Mouse (Mus musculus): ENCODE data around the gene Hexim1. TPM values are rescaled to one million over a fixed set of nuclear protein-coding genes. Genes with fewer than 3 reads are reported as not detected.
A peak's percentile ranks its signal among the peaks of the same experiment; 100 is the strongest.

Gene Hexim1
- polyA plus RNA-seq (2015; fragmentation: Nextera tagmentation; extraction: Ambion mirVana) = 4.4 and 4.5 TPM in 2 replicates

GRCm38 (mm10) chr11:103116008-103116818 is at the start of gene Hexim1:
TSS of gene Hexim1 (plus strand) at chr11:103116231.
- 0% methylated on average over 53 of the region's 53 CpGs for WGBS
- H3K9me3 ChIP-seq = no peaks in the 10 kb centered on the region
- ATAC-seq (ENCODE audit: borderline replicate concordance, extremely low read depth, low FRiP score, low TSS enrichment) = peak; percentile 94
- H3K27me3 ChIP-seq = no peaks in the 10 kb centered on the region
- H3K27ac ChIP-seq = peak within 1 kb of the TSS; percentile 97
- H3K4me3 ChIP-seq = peak within 1 kb of the TSS; percentile 69
- H3K9ac ChIP-seq = peak within 1 kb of the TSS; percentile 82
- H3K36me3 ChIP-seq = no peaks in the 10 kb centered on the region
- peaks cover 40% of the 10 kb centered on the region for H3K4me1 ChIP-seq
- H3K4me2 ChIP-seq = peak within 1 kb of the TSS; percentile 84

GRCm38 (mm10) chr11:103067051-103067361 is 49.0 kb upstream of the Hexim1 start:
- Histone ChIP-seq H3K4me2 (no peak overlapping the region), H3K9me3 (no peaks in the 10 kb centered on the region), H3K4me3 (no peak overlapping the region), H3K4me1 (peaks cover 16% of the 10 kb centered on the region), H3K27me3 (no peaks in the 10 kb centered on the region), H3K36me3 (peaks cover 60% of the 10 kb centered on the region), H3K27ac (peak overlapping the region; percentile 78), H3K9ac (no peak overlapping the region)
- no peak for ATAC-seq (ENCODE audit: borderline replicate concordance, extremely low read depth, low FRiP score, low TSS enrichment)
- 75% methylated on average over 6 of the region's 6 CpGs for WGBS

- peak; percentile 56; the same call in 1 of the 2 replicates for ATAC-seq (ENCODE audit: borderline replicate concordance, extremely low read depth, low FRiP score, low TSS enrichment)
- Histone ChIP-seq H3K9me3 (no peaks in the 10 kb centered on the region), H3K27me3 (no peaks in the 10 kb centered on the region), H3K36me3 (peaks cover 56% of the 10 kb centered on the region), H3K9ac (no peak overlapping the region), H3K4me3 (no peak overlapping the region), H3K4me2 (no peak overlapping the region), H3K27ac (peak overlapping the region; percentile 78), H3K4me1 (peaks cover 16% of the 10 kb centered on the region)
- WGBS = 58% methylated on average over 8 of the region's 8 CpGs
Measured at GRCm38 (mm10) chr11:103067457-103068001, 48.5 kb upstream of the Hexim1 start.

GRCm38 (mm10) chr11:103068272-103068671 is 47.8 kb upstream of the Hexim1 start:
- no peak overlapping the region for H3K4me2 ChIP-seq
- no peak for ATAC-seq (ENCODE audit: borderline replicate concordance, extremely low read depth, low FRiP score, low TSS enrichment)
- no peak overlapping the region for H3K4me3 ChIP-seq
- H3K36me3 ChIP-seq = peaks cover 51% of the 10 kb centered on the region
- H3K27me3 ChIP-seq = no peaks in the 10 kb centered on the region
- no peaks in the 10 kb centered on the region for H3K9me3 ChIP-seq
- WGBS = 95% methylated on average over 4 of the region's 4 CpGs
- peaks cover 16% of the 10 kb centered on the region for H3K4me1 ChIP-seq
- no peak overlapping the region for H3K9ac ChIP-seq
- H3K27ac ChIP-seq = peak overlapping the region; percentile 62

- peaks cover 45% of the 10 kb centered on the region for H3K36me3 ChIP-seq
Measured at GRCm38 (mm10) chr11:103068884-103069283, 47.1 kb upstream of the Hexim1 start.

GRCm38 (mm10) chr11:103069731-103070130 is 46.3 kb upstream of the Hexim1 start:
- H3K9ac ChIP-seq = no peak overlapping the region
- no peak overlapping the region for H3K4me3 ChIP-seq
- WGBS = 88% methylated on average over 2 of the region's 2 CpGs
- no peaks in the 10 kb centered on the region for H3K27me3 ChIP-seq
- no peaks in the 10 kb centered on the region for H3K9me3 ChIP-seq
- no peak overlapping the region for H3K27ac ChIP-seq
- ATAC-seq (ENCODE audit: borderline replicate concordance, extremely low read depth, low FRiP score, low TSS enrichment) = no peak
- H3K4me2 ChIP-seq = no peak overlapping the region
- peaks cover 22% of the 10 kb centered on the region for H3K4me1 ChIP-seq
- peaks cover 36% of the 10 kb centered on the region for H3K36me3 ChIP-seq

More at GRCm38 (mm10) chr11:103068884-103069283, 47.1 kb upstream of the Hexim1 start:
- H3K9ac ChIP-seq = no peak overlapping the region
- H3K4me1 ChIP-seq = peaks cover 16% of the 10 kb centered on the region
- 90% methylated on average over 11 of the region's 11 CpGs for WGBS
- ATAC-seq (ENCODE audit: borderline replicate concordance, extremely low read depth, low FRiP score, low TSS enrichment) = no peak
- no peak overlapping the region for H3K4me2 ChIP-seq
- no peaks in the 10 kb centered on the region for H3K27me3 ChIP-seq
- H3K4me3 ChIP-seq = no peak overlapping the region
- no peaks in the 10 kb centered on the region for H3K9me3 ChIP-seq
- H3K27ac ChIP-seq = no peak overlapping the region

- H3K4me1 ChIP-seq = peaks cover 28% of the 10 kb centered on the region
- no peaks in the 10 kb centered on the region for H3K9me3 ChIP-seq
- ATAC-seq (ENCODE audit: borderline replicate concordance, extremely low read depth, low FRiP score, low TSS enrichment) = no peak
- no peaks in the 10 kb centered on the region for H3K27me3 ChIP-seq
- H3K27ac ChIP-seq = no peak overlapping the region
- H3K9ac ChIP-seq = no peak overlapping the region
- 92% methylated on average over 10 of the region's 10 CpGs for WGBS
- no peak overlapping the region for H3K4me3 ChIP-seq
- no peak overlapping the region for H3K4me2 ChIP-seq
- peaks cover 32% of the 10 kb centered on the region for H3K36me3 ChIP-seq
Measured at GRCm38 (mm10) chr11:103070322-103070880, 45.6 kb upstream of the Hexim1 start.

- H3K27ac ChIP-seq = no peak overlapping the region
- H3K9ac ChIP-seq = no peak overlapping the region
- H3K4me1 ChIP-seq = peaks cover 12% of the 10 kb centered on the region
- ATAC-seq (ENCODE audit: borderline replicate concordance, extremely low read depth, low FRiP score, low TSS enrichment) = no peak
- no peaks in the 10 kb centered on the region for H3K9me3 ChIP-seq
- no peak overlapping the region for H3K4me2 ChIP-seq
- peaks cover 7% of the 10 kb centered on the region for H3K36me3 ChIP-seq
- 82% methylated on average over 7 of the region's 7 CpGs for WGBS
- no peak overlapping the region for H3K4me3 ChIP-seq
- H3K27me3 ChIP-seq = no peaks in the 10 kb centered on the region
Measured at GRCm38 (mm10) chr11:103073671-103074070, 42.4 kb upstream of the Hexim1 start.

GRCm38 (mm10) chr11:103074121-103074650 is 41.8 kb upstream of the Hexim1 start:
- H3K9ac ChIP-seq = no peak overlapping the region
- no peak for ATAC-seq (ENCODE audit: borderline replicate concordance, extremely low read depth, low FRiP score, low TSS enrichment)

GRCm38 (mm10) chr11:103074796-103075323 is 41.2 kb upstream of the Hexim1 start:
- Histone ChIP-seq H3K4me2 (peak overlapping the region; percentile 26; the same call in 1 of the 2 replicates), H3K9me3 (no peaks in the 10 kb centered on the region), H3K27ac (0 out of 2 replicates have a peak overlapping the region, but pooled peaks have one; percentile 19), H3K27me3 (peaks cover 9% of the 10 kb centered on the region), H3K4me1 (peaks cover 12% of the 10 kb centered on the region), H3K4me3 (no peak overlapping the region), H3K9ac (no peak overlapping the region), H3K36me3 (no peaks in the 10 kb centered on the region)
- 13% methylated on average over 10 of the region's 10 CpGs for WGBS
- ATAC-seq (ENCODE audit: borderline replicate concordance, extremely low read depth, low FRiP score, low TSS enrichment) = no peak

More at GRCm38 (mm10) chr11:103074121-103074650, 41.8 kb upstream of the Hexim1 start:
- Histone ChIP-seq H3K36me3 (peaks cover 2% of the 10 kb centered on the region; the same call in 1 of the 2 replicates), H3K27ac (no peak overlapping the region), H3K27me3 (peaks cover 2% of the 10 kb centered on the region), H3K4me1 (peaks cover 12% of the 10 kb centered on the region), H3K4me3 (no peak overlapping the region), H3K9me3 (no peaks in the 10 kb centered on the region), H3K4me2 (peak overlapping the region; percentile 26; the same call in 1 of the 2 replicates)
- WGBS = 53% methylated on average over 10 of the region's 10 CpGs

GRCm38 (mm10) chr11:103076010-103076409 is 40.0 kb upstream of the Hexim1 start:
- H3K4me2 ChIP-seq = no peak overlapping the region
- no peak overlapping the region for H3K9ac ChIP-seq
- no peak overlapping the region for H3K27ac ChIP-seq
- no peaks in the 10 kb centered on the region for H3K9me3 ChIP-seq
- WGBS = 84% methylated on average over 7 of the region's 7 CpGs
- H3K36me3 ChIP-seq = no peaks in the 10 kb centered on the region
- ATAC-seq (ENCODE audit: borderline replicate concordance, extremely low read depth, low FRiP score, low TSS enrichment) = no peak
- H3K4me1 ChIP-seq = peaks cover 23% of the 10 kb centered on the region
- H3K27me3 ChIP-seq = peaks cover 20% of the 10 kb centered on the region
- H3K4me3 ChIP-seq = no peak overlapping the region
